Mouse (Mus musculus) thymus, adult 18-20 months (tissue): ENCODE data around the gene Trabd.

ENCODE experiments used
- DNase-seq, 2 experiments: peaks; one replicate each; pipeline ENCODE4 v3.0.0; 2022; ENCODE audit warnings: mixed read lengths in 2 of 2

The Trabd gene

GRCm38 (mm10) chr15:89078208-89078836, 3.4 kb downstream of the Trabd start:
- DNase-seq, result peak; percentile 58 to 76

- no peak for DNase-seq
Measured at GRCm38 (mm10) chr15:89083906-89084305, 9.0 kb downstream of the Trabd start.

- DNase-seq, result no peak
Measured at GRCm38 (mm10) chr15:89084826-89085225, 9.9 kb downstream of the Trabd start.

- peak; percentile 74 to 78 for DNase-seq
Measured at GRCm38 (mm10) chr15:89088607-89089247, 13.8 kb downstream of the Trabd start, which contains the start of gene Selenoo. Gene Selenoo, plus strand, starts transcription at chr15:89089084.

GRCm38 (mm10) chr15:89089248-89090051, 14.5 kb downstream of the Trabd start:
- no peak for DNase-seq

GRCm38 (mm10) chr15:89090662-89091061, 15.7 kb downstream of the Trabd start:
- no peak for DNase-seq

- DNase-seq, result no peak
Measured at GRCm38 (mm10) chr15:89092181-89092580, 17.3 kb downstream of the Trabd start.

- no peak for DNase-seq
Measured at GRCm38 (mm10) chr15:89097450-89097849, 22.5 kb downstream of the Trabd start.

- DNase-seq, result no peak
Measured at GRCm38 (mm10) chr15:89098616-89099015, 23.7 kb downstream of the Trabd start.

GRCm38 (mm10) chr15:89100823-89101222, 25.9 kb downstream of the Trabd start:
- no peak for DNase-seq

- DNase-seq, result no peak
Measured at GRCm38 (mm10) chr15:89102646-89103045, 27.7 kb downstream of the Trabd start.

GRCm38 (mm10) chr15:89103921-89104320, 29.0 kb downstream of the Trabd start:
- DNase-seq, result no peak

- DNase-seq, result no peak
Measured at GRCm38 (mm10) chr15:89104425-89104824, 29.5 kb downstream of the Trabd start.

GRCm38 (mm10) chr15:89106073-89106472, 31.1 kb downstream of the Trabd start:
- no peak for DNase-seq

GRCm38 (mm10) chr15:89106976-89107375, 32.1 kb downstream of the Trabd start:
- DNase-seq, result no peak

GRCm38 (mm10) chr15:89110147-89110546, 35.2 kb downstream of the Trabd start:
- DNase-seq, result no peak

- DNase-seq, result no peak
Measured at GRCm38 (mm10) chr15:89118007-89118406, 43.1 kb downstream of the Trabd start.

- DNase-seq, result peak; percentile 77 to 88
Measured at GRCm38 (mm10) chr15:89122649-89123366, 47.9 kb downstream of the Trabd start, which contains the start of gene Tubgcp6. Gene Tubgcp6, minus strand, starts transcription at chr15:89123112.

- no peak for DNase-seq
Measured at GRCm38 (mm10) chr15:89123595-89123994, 48.7 kb downstream of the Trabd start.

- DNase-seq, result no peak
Measured at GRCm38 (mm10) chr15:89124312-89124711, 49.4 kb downstream of the Trabd start.

GRCm38 (mm10) chr15:89125351-89125750, 50.4 kb downstream of the Trabd start:
- DNase-seq, result no peak

GRCm38 (mm10) chr15:89126622-89127021, 51.7 kb downstream of the Trabd start:
- DNase-seq, result no peak

GRCm38 (mm10) chr15:89127364-89127940, 52.5 kb downstream of the Trabd start:
- DNase-seq, result no peak
